Mouse (Mus musculus): ENCODE results near the gene Esf1. TPM values are rescaled to one million over a fixed set of nuclear protein-coding genes. Genes with fewer than 3 reads are reported as not detected.
"Not testable (repeated sequence)": the region's sequence is repeated elsewhere in the genome, so short reads cannot be mapped to it uniquely, and the experiment has no call there.

The Esf1 gene
- total RNA-seq, 2 experiments from 2014 or later, result 20.9 to 24.5 TPM

DNA sequence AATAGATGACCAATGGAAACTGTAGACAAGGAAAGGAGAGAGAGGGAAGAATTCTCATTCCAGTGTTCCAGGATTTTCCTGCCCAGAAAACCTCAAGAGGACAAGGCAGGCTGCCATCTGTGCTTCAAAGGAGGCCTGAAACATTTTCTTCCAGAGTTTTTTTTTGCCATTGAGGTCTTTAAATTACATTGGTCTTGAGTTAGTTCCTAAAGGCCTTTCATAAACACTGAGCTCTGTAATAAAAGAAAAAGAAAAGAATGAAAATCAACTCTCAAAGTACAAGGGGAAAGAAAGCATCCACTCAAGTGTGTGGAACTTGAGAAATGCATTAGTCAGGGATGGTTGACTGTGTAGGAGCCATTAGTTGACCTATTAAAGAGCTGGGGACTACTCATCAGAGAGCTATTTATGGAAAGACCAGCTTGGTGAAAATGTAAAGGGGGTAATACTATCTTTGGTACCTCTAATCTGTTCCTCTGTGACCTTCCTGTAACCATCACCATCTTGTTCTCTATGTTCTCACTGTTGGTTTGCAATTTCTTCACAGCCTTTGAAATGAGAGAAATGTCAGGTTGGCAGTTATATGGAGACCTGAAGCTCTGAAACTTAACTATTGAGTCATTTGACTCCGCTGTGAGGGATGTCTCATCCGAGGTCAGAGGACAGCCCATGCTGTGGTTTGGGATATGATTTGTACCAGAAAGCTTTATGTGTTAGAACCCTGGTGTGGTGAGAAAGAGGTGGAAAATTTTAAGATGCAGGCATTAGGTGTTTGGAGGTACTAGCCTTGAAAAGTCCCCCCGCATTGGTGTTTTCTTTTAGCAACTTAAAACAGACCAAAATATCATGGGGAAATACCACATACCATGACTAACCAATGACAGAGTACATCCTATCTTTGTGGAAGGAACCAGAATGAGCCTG lies 69.6 kb downstream of the Esf1 start:
- intact Hi-C loops (cut with DNase I), result no loop called here
- DNase-seq (ENCODE audit: low spot score in 2 of 2), result no peak

DNA sequence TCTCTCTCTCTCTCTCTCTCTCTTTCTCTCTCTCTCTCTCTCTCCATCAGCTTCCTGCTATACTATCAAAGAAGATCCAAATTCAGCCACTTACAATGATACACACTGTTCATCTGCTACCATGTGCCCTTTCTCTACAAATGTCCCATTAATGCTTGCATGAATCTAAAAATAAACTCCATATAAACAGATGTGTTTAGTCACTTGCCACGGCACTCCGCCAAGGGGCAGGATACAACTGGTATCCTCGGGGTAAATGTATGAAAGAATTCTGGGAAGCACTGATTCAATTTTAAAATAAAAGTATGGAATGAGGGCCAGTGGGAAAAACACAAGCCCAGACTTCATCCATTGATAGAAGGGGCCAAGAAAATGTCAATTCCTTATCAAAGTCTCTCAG lies 70.4 kb downstream of the Esf1 start:
- intact Hi-C loops (cut with DNase I), result no loop called here
- no peak for DNase-seq (ENCODE audit: low spot score in 2 of 2)

DNA sequence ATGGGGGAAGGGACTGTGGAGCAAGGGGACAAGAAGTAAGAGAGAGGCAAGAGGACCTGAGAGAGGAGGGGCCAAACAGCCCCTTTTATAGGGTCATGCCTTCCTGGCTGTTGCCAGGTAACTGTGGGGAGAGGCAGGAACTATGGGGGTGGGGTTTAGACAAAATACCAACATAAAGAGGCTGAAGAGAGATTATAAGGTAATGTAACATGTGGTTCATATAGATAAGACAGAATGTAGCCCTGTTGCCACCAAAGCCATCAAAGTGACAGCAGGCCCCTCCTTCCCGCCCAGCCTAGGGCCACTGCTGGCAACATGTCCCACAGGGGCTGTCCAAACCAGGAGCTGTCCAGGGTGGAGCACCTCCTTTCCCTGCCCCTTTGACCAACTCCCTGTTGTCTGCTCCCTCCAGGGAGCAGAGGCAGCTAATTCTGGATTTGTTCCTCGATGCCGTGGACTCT lies 73.2 kb downstream of the Esf1 start:
- intact Hi-C loops (cut with DNase I), result no loop called here

GRCm38 (mm10) chr2:140096034-140096433 lies 74.3 kb downstream of the Esf1 start:
- peak in 1 of 2 experiments; percentile 20 for DNase-seq (ENCODE audit: low spot score in 2 of 2)
- intact Hi-C loops (cut with DNase I), result no loop called here

More for the DNA sequence above, 73.2 kb downstream of the Esf1 start:
- no peak for DNase-seq (ENCODE audit: low spot score in 2 of 2)

DNA sequence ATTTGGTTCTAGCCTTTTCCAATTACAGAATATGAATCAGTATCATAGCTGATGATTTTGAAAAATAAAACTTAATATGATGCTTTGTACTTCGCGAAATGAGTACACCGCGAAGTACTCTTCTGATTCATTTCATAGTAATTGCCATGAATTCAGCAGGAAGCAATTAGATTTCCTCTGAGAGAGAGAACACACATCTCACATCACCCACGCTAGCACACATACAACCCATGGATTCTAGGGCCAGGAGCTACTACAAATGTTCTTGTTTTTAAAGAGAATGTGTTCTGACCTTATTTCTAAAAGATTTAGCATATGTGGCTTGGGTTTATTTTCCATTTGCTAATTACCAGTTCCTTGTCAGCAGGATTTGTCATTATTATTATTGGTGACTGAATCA lies 76.9 kb downstream of the Esf1 start:
- intact Hi-C loops (cut with DNase I), result no loop called here
- peak in 1 of 2 experiments; percentile 3 for DNase-seq (ENCODE audit: low spot score in 2 of 2)

GRCm38 (mm10) chr2:140084245-140084644 lies 86.1 kb downstream of the Esf1 start:
- intact Hi-C loops (cut with DNase I), result no loop called here
- no peak for DNase-seq (ENCODE audit: low spot score in 2 of 2)

DNA sequence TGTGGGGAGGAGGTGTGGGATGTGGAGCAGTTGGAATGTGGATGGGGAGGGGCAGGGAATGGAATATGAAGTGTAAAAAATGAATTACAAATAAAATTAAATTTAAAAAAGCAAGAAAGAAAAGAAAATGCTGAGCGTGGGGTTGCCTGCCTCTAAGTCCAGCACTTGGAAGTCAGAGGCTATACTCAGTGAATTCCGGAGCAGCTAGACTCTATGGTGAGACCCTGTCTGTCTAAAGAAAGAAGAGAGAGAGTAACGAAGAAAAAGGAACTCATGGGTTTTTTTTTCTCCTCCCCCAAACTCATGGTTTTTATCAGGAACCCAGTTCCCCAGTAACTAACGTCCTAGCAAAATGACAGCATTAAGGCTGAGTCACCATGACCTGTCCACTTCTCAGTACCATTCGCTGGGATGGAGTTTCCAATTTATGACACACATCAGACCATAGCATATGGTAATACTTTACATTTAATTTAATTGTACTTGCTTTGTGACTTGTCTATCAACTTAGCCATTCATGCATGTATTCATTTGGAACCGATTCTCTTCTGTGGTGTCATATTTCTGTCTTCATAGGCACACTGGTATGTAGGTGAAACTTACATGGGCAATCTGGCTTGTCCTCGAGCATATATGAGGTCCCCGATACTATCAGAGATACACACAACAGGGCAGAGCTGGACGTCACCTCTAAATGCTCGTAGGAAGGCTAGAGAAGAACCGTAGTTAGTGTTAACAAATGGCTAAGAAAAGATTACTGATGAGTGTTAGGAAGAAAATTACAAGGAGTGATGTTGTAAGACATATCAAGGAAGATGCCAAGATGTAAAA lies 89.4 kb downstream of the Esf1 start:
- DNase-seq (ENCODE audit: low spot score in 2 of 2), result no peak
- intact Hi-C loops (cut with DNase I), result no loop called here

DNA sequence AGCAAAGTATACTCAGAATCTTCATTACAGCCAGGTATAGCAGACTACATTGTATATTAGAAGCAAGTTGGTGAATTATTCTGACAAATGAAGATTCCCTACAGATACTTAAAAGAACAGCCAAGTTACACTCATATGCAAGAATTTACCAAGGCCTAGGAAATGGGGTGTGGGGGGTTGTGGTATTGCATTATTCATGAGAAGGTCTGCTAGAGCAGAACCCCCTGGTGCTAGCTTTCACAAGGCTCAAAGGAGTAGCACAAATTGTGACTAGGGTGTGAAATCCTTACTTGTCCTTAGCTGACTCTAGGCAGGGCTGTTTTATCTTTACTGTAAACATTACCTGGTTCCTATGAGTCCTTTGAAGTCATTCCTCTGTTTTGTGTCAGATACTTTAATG lies 91.1 kb downstream of the Esf1 start:
- DNase-seq (ENCODE audit: low spot score in 2 of 2); intact Hi-C loops (cut with DNase I): not testable (repeated sequence)

- intact Hi-C loops (cut with DNase I), result no loop called here
- DNase-seq (ENCODE audit: low spot score in 2 of 2), result no peak
These were observed 91.6 kb downstream of the Esf1 start for GRCm38 (mm10) chr2:140078600-140079280.

- intact Hi-C loops (cut with DNase I), result no loop called here
- no peak for DNase-seq (ENCODE audit: low spot score in 2 of 2)
These were observed 92.9 kb downstream of the Esf1 start for GRCm38 (mm10) chr2:140077476-140077875.

- intact Hi-C loops (cut with DNase I), result no loop called here
- DNase-seq (ENCODE audit: low spot score in 2 of 2), result no peak
These were observed 95.2 kb downstream of the Esf1 start for GRCm38 (mm10) chr2:140075150-140075549.

Other genes with a start within 250 kb of the Esf1 start
- 10 to 100 TPM; 34.1 to 36.1 TPM for gene Tasp1, start 103.8 kb downstream of the Esf1 start, total RNA-seq (2021)
- gene Gm17374, start 18.5 kb downstream of the Esf1 start, total RNA-seq (2021), result not detected
- gene Ndufaf5, start 85 bp upstream of the Esf1 start, total RNA-seq (2021), result 10 to 100 TPM; 49.9 to 52.4 TPM
- not detected for gene Sel1l2, start 219.1 kb upstream of the Esf1 start, total RNA-seq (2021)
- 10 to 100 TPM; 50.3 to 61.6 TPM for gene Macrod2, start 224.7 kb upstream of the Esf1 start, total RNA-seq (2021)

All from left cerebral cortex, postnatal 25 days (tissue).